Mouse (Mus musculus) thymus, adult 2 months (tissue): ENCODE results near the gene Ralgps2.

Experiments used
- CTCF ChIP-seq: fragments of 200-500 bp; IDR thresholded peaks from 2 replicates; pipeline ENCODE4 v1.5.1; 2012; ENCODE audit warnings: mild to moderate bottlenecking, control low read depth, low read length, moderate library complexity, borderline replicate concordance; ENCODE audit not compliant: control insufficient read depth, poor library complexity, insufficient read depth; ENCODE audit errors: extremely low read depth
- POLR2A ChIP-seq: fragments of 200-500 bp; IDR thresholded peaks from 2 replicates; pipeline ENCODE4 v1.6.1; 2012; ENCODE audit warnings: mild to moderate bottlenecking, low read length, control low read depth, moderate library complexity; ENCODE audit not compliant: control insufficient read depth, poor library complexity, insufficient read depth; ENCODE audit errors: extremely low read depth

- no peak for TF ChIP-seq CTCF
- TF ChIP-seq POLR2A, result no peak
Observed at GRCm38 (mm10) chr1:156781971-156782850, 157.2 kb downstream of the Ralgps2 start.
